Mouse (Mus musculus) cortical plate, adult 2 months (tissue): ENCODE data around the gene Sec31a.

Source experiments
- CTCF ChIP-seq: fragments of 200-500 bp; IDR thresholded peaks from 2 replicates; pipeline ENCODE4 v1.5.1; 2011; ENCODE audit warnings: mild to moderate bottlenecking, control low read depth, low read length; ENCODE audit not compliant: insufficient read depth; ENCODE audit errors: extremely low read depth
- POLR2A ChIP-seq: fragments of 200-500 bp; IDR thresholded peaks from 2 replicates; pipeline ENCODE4 v1.6.1; 2011; ENCODE audit warnings: mild to moderate bottlenecking, low read length, control low read depth; ENCODE audit not compliant: insufficient read depth; ENCODE audit errors: extremely low read depth

DNA sequence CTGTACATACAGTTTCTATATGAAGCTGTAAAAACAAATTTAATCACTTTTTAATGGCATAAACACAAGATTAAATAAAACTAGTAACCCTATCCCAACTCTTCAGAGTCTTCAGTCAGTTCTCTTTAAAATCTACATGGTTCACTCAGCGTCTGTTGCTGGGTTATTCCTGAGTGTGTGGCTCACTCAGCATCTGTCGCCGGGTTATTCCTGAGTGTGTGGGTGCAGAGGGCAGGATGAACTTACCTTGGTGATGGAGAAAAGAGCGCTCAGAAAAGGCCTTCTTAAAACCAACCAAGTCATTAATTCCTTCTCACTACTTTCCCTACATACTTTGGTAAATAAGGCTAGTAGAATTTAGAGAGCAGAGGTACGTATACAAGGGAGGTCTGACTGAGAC lies 37.8 kb downstream of the Sec31a start:
- no peak for TF ChIP-seq CTCF
- TF ChIP-seq POLR2A = no peak
